In the genomic region with DNA sequence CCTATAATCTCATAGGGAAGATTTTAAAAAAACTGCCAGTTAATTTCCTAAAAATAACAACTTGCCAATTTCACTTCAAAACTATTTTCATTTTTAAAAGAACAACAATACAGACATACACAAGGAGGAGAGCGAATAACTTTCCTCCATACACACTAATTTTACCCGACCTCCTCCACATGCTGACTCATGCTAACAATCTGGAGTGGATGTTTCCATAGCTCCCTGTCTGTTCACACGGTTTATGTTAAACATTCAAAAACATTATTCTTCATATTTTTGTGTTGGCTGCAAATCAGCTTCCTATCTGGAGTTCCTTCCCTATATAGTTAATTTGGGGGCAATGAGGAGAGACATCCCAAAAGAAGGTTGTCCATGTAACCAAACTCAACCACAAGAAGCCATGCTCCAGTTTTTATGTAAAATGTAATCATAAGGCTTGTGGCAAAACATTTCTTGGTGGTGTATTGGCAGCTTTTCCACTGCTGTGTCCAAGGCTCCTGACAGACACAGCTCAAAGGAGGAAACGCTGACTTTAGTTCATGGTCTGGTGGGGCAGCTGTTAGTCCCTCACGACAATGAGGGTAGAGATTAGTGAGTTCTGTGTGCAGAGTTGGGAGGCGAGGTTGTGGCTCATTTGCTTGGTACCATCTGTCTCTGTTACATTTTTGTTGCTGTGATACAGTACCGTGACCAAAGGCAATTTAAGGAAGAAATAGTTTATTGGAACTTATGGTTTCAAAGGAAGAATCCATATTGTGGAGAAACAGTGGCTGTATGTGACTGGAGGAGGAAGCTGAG, we compare ENCODE assay signal across 13 mouse cellular contexts.
DNase-seq lines count a peak whose midpoint lies in the region; ATAC-seq and TF ChIP-seq lines count a peak whose summit lies in the region.
"Had no signal": no experiment of that assay in that cellular context is flagged by ENCODE, and none has a peak within 500 bp of the region (broad histone marks: within the 10 kb centered on the region; RNA-seq: fewer than 3 reads in every experiment).

No protein-coding gene starts in this region.

- no peaks in the 10 kb centered on the region for H3K27me3 ChIP-seq in forebrain, embryonic 15.5 days
- H3K27me3 ChIP-seq in forebrain, embryonic 10.5 days (ENCODE audit: poor library complexity, severe bottlenecking), result no peaks in the 10 kb centered on the region
- H3K27me3 ChIP-seq in midbrain, embryonic 10.5 days (ENCODE audit: low read depth, poor library complexity, severe bottlenecking), result no peaks in the 10 kb centered on the region
- H3K27me3 ChIP-seq in kidney, adult 2 months (replicated peaks; ENCODE audit: control insufficient read depth, insufficient read depth, low read length), result no peaks in the 10 kb centered on the region

- H3K9ac ChIP-seq in forebrain, embryonic 15.5 days (replicated peaks), result no peak overlapping the region

- H3K36me3 ChIP-seq in forebrain, embryonic 15.5 days, result no peaks in the 10 kb centered on the region
- H3K36me3 ChIP-seq in forebrain, embryonic 10.5 days (replicated peaks), result no peaks in the 10 kb centered on the region
- H3K36me3 ChIP-seq in midbrain, embryonic 10.5 days, result no peaks in the 10 kb centered on the region
- H3K36me3 ChIP-seq in kidney, adult 2 months (ENCODE audit: control insufficient read depth, insufficient read depth, low read length), result no peaks in the 10 kb centered on the region
- H3K36me3 ChIP-seq: G1E had no signal

- peaks cover 14% of the 10 kb centered on the region for H3K4me1 ChIP-seq in forebrain, embryonic 15.5 days
- peaks cover 9% of the 10 kb centered on the region for H3K4me1 ChIP-seq in forebrain, embryonic 10.5 days
- H3K4me1 ChIP-seq in midbrain, embryonic 10.5 days, result peaks cover 22% of the 10 kb centered on the region
- no peaks in the 10 kb centered on the region for H3K4me1 ChIP-seq in kidney, adult 2 months (ENCODE audit: control insufficient read depth, insufficient read depth, low read length)

- 0 out of 2 replicates have a peak overlapping the region, but pooled peaks have one; percentile 11 for H3K27ac ChIP-seq in forebrain, embryonic 15.5 days (replicated peaks)
- no peak overlapping the region for H3K27ac ChIP-seq in forebrain, embryonic 10.5 days
- peak overlapping the region; percentile 57 for H3K27ac ChIP-seq in midbrain, embryonic 10.5 days (replicated peaks)
- no peak overlapping the region for H3K27ac ChIP-seq in kidney, adult 2 months (ENCODE audit: insufficient read depth, low read depth, low read length)

- ATAC-seq in forebrain, embryonic 15.5 days (replicated peaks), result no peak
- ATAC-seq in granulocyte monocyte progenitor cell, adult 5-6 weeks (replicated peaks; ENCODE audit: poor library complexity, severe bottlenecking), result no peak

- no peaks in the 10 kb centered on the region for H3K9me3 ChIP-seq in forebrain, embryonic 15.5 days
- no peaks in the 10 kb centered on the region for H3K9me3 ChIP-seq in forebrain, embryonic 10.5 days
- H3K9me3 ChIP-seq in midbrain, embryonic 10.5 days (replicated peaks), result no peaks in the 10 kb centered on the region
- H3K9me3 ChIP-seq: G1E had no signal

- WGBS in forebrain, embryonic 15.5 days, result 64% methylated on average over 7 of the region's 7 CpGs
- 84% methylated on average over 7 of the region's 7 CpGs for WGBS in forebrain, embryonic 10.5 days
- 72% methylated on average over 7 of the region's 7 CpGs for WGBS in midbrain, embryonic 10.5 days
- 70% methylated on average over 7 of the region's 7 CpGs for WGBS in kidney, adult 2 months

- no peak overlapping the region for H3K4me3 ChIP-seq in forebrain, embryonic 15.5 days
- no peak overlapping the region for H3K4me3 ChIP-seq in forebrain, embryonic 10.5 days
- no peak overlapping the region for H3K4me3 ChIP-seq in midbrain, embryonic 10.5 days
- H3K4me3 ChIP-seq in kidney, adult 2 months (ENCODE audit: insufficient read depth, low read depth, low read length), result no peak overlapping the region
- H3K4me3 ChIP-seq: myocyte had no signal

- H3K4me2 ChIP-seq in forebrain, embryonic 15.5 days (replicated peaks), result no peak overlapping the region

- no peak for TF ChIP-seq POLR2A in kidney, adult 2 months (IDR thresholded peaks at IDR 0.05; ENCODE audit: low read depth, low read length)

- no peak for DNase-seq in forebrain, embryonic 10.5 days (ENCODE audit: extremely low spot score, low spot score)
- DNase-seq in right cerebral cortex, adult 2 months (ENCODE audit: low spot score in 2 of 2), result peak; percentile 66 to 70
- no peak for DNase-seq in right cerebral cortex, postnatal 4 days
- no peak for DNase-seq in midbrain, embryonic 10.5 days (ENCODE audit: low spot score)
- no peak for DNase-seq in kidney, adult 11 months
- no peak for DNase-seq in kidney, adult 2 months
- DNase-seq: cerebellum, postnatal 36 days; kidney, postnatal 25 days; lung, postnatal 14 days had no signal

- TF ChIP-seq CTCF in kidney, adult 2 months (conservative IDR thresholded peaks at IDR 0.05; ENCODE audit: insufficient read depth, insufficient read length, low read depth, low read length), result no peak

Comparison
In these comparisons a context has a peak if more than half of its experiments do, and no peak if none do; other contexts are left out.
1. H3K27ac ChIP-seq: peak in forebrain, embryonic 15.5 days (single experiment) and midbrain, embryonic 10.5 days (single experiment); none in forebrain, embryonic 10.5 days (single experiment) and kidney, adult 2 months (single experiment).
2. DNase-seq: peak in right cerebral cortex, adult 2 months (2 of 2); none in forebrain, embryonic 10.5 days (single experiment), right cerebral cortex, postnatal 4 days (single experiment), midbrain, embryonic 10.5 days (single experiment), kidney, adult 11 months (single experiment) and kidney, adult 2 months (single experiment).